Mouse (Mus musculus) adrenal gland (tissue): ENCODE data around the gene Sp4.

Experiments
- intact Hi-C: fragments of 180-260 bp; cut with DNase I; formaldehyde crosslinking; loops from one replicate; pipeline ENCODE4 v1.15.1; 2025

Gene Sp4

DNA sequence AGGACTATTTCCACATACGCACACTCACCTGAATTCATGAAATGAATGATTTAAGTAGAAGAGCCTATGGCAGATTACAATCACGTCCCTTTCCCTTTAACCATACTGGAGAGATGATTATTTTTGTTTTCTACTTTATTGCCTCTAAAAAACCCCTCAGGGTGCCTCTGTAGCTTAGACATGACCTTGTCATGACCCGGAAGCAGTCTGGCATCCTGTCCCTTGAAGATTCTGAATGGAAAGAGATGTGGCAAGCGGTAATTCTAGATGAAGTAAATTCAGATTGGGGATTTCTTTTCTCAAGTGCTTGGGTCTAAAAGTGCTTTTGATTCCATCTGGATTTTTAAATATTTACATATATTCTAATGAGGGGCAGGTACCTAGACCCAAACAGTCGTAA is 24.9 kb downstream of the Sp4 start:
- intact Hi-C loops, result no loop called here

- intact Hi-C loops, result no loop called here
Observed at GRCm38 (mm10) chr12:118264905-118265304, 36.3 kb downstream of the Sp4 start.

DNA sequence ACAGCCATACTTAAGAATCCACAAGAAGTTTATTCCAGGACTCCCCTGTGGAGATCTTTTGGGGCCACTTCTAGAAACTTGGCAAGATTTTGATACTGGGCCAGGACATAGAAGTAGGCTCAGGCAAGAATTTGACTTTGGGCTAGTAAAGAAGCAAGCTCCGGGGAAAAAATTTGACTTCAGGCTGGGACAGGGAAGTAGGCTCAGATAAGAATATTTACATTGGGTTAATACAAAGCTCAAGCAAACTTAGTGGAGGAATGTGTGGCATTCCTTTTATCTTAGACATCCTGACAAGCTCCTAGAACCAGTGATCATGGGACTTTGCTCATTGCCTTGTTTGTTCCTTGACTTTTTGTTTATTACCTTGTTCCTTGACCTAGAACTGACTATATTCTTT is 37.4 kb downstream of the Sp4 start:
- intact Hi-C loops, result no loop called here

DNA sequence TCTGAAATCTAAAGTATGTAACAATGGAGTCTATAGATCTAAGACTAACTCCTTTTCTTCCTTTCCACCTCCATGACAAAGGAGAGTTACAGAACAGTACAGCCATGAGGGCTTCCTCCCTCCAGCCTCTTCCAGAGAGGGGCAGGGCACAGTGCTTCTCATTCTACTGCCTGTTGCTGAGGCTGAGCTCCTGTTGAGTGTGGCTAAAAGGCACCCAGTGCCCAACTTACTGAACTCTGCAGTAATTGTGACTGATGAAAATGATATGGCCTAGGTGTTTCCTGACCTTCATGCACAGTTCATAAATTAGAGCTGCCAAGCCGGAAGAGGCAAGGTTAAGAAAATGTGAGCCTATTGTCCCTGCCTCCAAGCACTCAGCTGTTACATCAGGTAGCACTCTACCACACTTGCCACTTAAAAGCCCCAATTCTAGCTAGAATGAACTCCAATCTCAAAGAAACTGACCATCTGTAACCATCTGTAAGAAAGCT is 45.9 kb downstream of the Sp4 start:
- intact Hi-C loops, result no loop called here

- intact Hi-C loops, result no loop called here
Observed at GRCm38 (mm10) chr12:118221182-118221581, 80.1 kb downstream of the Sp4 start.

- intact Hi-C loops, result no loop called here
Observed at GRCm38 (mm10) chr12:118220062-118220461, 81.2 kb downstream of the Sp4 start.

- intact Hi-C loops, result no loop called here
Observed at GRCm38 (mm10) chr12:118212163-118212562, 89.1 kb downstream of the Sp4 start.

DNA sequence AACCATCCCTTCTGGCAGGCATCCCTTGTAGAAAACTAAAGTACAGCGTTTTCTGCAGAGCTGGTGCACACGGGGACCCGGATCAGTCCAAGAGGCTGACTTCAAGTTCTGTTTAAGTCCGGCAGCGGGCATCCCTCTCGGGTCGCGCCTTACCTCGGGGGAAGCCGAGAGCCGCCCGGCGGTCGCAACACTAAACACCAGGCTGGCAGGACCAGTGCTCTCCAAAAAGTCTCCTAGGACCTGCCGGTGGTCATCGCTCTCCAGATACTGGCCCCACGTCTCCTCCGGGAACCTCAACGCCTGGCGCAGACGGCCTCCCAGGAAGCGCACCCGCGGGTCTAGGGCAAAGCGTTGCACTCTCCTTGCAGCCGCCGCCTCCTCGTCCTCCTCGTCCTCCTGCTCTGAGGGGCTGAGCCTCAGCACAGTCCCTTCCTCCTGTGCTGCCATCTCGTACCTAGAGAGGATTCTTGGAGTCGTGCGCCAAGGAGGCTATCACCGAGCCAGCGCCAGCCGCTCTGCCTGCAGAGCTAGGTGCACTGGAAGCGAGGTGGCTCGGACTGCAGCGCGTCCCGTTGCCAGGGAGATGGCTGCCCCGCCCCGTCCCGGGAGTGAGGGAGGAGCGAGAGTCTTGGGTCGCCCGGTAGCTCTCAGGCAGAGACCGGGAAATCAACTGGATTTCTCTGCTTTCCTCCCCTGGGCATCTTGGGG is 102.7 kb downstream of the Sp4 start, which contains the start of gene Dnah11:
Gene Dnah11 (minus strand): TSS at position 658 of the 708 bp plus-strand sequence.
- intact Hi-C loops, result no loop called here

DNA sequence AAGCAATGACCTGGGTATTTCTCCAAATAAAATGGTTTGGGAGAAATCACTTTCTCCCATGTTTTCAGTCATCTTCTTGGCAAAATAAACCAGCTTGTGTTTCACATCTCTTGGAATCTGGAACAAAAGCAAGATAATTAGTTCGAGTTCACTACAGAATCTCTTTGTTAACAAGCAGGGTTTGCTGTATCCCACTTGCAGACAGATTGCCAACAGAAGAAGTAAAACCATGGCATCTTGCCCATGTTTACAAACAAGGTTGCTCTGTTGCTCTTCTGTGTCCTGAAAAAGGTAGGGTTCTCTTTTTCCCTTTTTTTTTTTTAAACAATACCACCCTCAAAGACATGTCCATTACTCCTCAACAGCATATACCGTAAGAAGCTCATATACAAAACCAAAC is 104.7 kb downstream of the Sp4 start:
- intact Hi-C loops, result no loop called here

- intact Hi-C loops, result no loop called here
Observed at GRCm38 (mm10) chr12:118189535-118189934, 111.7 kb downstream of the Sp4 start.

DNA sequence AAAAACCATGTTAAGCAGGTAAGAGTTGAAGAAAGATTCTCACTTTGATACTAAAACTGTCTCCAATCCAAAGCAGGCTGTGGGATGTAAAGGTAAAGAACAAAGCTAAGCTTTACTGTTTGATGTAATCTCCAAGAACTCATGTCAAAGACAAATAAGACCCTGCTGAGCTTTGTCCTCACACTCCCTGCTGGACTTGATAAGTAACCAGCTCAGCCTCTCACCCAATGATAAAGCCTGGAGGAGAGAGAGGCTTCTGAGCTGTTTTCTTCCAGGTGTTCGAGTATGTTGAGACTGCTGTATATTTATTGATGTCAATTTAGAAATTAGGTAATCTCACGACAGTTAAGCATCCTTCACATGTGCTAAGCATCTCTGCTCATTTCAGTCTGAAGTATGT is 113.6 kb downstream of the Sp4 start:
- intact Hi-C loops, result no loop called here

GRCm38 (mm10) chr12:118186881-118187489 is 114.3 kb downstream of the Sp4 start:
- intact Hi-C loops, result no loop called here

DNA sequence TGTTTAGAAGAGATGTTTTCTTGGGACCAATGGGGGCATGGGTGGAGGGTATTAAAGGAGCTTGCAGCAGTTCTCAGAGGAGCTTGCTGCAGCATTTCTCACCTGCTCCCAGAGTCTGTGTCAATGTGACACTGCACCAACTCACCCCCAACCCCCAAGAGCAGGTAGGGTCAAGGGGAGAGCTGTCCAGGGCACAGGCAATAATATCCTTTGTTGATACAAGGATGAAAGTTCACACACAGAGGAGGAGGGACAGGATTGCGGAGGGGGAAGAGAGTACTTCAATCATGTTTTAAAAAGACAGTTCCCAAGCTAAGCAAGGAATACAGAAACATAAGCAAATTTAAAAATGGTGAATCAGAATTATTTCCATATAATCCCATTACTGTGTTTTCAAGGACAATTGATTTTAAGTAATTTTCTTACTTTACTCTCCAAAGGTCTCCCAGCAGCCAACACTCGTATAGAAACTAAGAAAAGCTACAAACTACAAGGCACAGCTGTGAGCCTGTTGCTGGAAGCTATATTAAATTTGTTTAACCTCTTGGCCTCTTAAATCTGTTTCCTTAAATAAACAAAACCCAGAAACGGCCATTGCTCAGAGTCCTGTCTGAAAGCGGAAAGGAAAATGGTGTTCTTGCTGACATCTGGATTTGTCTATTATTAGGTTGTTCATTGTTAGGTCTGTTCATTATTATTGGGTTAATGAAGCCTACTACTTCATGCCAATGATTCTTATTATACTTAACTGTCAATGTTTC is 114.9 kb downstream of the Sp4 start:
- intact Hi-C loops, result no loop called here
